Mouse (Mus musculus): ENCODE measurements around the gene Fndc3b. TPM values are rescaled to one million over a fixed set of nuclear protein-coding genes. Genes with fewer than 3 reads are reported as not detected.

Gene Fndc3b
- polyA plus RNA-seq, 1 experiment from 2014 or later, result 13.3 TPM

DNA sequence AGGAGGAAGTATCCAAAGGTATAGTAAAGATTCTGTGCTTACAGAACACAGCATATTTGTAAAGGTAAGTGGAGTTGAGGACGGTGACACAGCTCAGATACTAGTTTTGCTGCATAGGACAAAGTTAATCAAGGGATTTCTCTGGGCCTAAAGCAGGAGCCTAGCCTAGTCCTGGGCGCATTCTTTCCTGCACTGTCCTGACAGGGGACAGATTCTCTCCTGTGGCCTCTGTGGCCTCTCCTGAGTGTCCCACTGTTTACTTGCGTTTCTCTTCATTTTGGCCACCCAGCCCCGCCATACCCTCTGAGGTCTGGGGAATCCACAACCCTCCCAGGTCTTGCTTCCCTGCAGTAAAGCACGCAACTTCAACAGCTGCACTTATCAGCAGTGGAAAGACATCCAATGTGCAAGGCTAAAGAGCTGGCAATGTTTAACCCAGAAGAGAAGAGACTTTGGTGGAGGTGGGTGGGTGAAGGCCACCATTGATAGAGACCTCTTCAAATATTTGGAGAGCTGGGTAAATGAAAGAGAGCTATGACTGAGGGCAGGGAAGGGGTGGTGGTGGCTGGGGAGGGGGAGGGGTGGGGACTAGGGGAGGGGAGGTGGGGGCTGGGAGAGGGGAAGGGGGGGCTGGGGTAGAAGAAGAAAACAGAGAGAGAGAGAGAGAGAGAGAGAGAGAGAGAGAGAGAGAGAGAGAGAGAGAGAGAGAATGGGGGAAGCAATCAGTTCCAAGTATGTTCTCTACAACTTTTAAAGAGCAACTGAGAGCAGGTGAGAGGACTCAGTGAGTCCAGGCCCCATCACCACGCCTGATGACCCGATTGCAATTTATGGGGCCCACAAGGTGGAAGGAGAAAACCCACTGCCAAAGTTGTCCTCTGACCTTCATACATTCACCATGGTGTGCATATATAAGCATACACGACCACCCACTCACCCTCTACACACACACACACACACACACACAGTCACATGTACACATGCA lies 18.0 kb upstream of the Fndc3b start:
- no peak overlapping the region for H3K9ac ChIP-seq (ENCODE audit: low read depth, low read length)
- no peak overlapping the region; the same call in 1 of the 2 replicates for H3K27ac ChIP-seq (ENCODE audit: low read depth, low read length)
- no peak overlapping the region; the same call in 1 of the 2 replicates for H3K4me2 ChIP-seq (replicated peaks; ENCODE audit: low read depth)
- no peak for TF ChIP-seq CTCF (IDR thresholded peaks at IDR 0.05; ENCODE audit: low read depth)
- no peak for ATAC-seq
- no peak overlapping the region for H3K4me3 ChIP-seq (ENCODE audit: low read depth, low read length)
- H3K4me1 ChIP-seq (replicated peaks; ENCODE audit: control insufficient read depth, insufficient read depth, low read length), result 0 out of 2 replicates have a peak, but pooled peaks cover 6% of the 10 kb centered on the region
- 39% methylated on average over 8 of the region's 8 CpGs for WGBS
- no peaks in the 10 kb centered on the region for H3K9me3 ChIP-seq (ENCODE audit: control insufficient read depth)
- no peaks in the 10 kb centered on the region for H3K36me3 ChIP-seq (ENCODE audit: control insufficient read depth, insufficient read depth)
- no peaks in the 10 kb centered on the region for H3K27me3 ChIP-seq (replicated peaks; ENCODE audit: control insufficient read depth, insufficient read depth, low read length)

DNA sequence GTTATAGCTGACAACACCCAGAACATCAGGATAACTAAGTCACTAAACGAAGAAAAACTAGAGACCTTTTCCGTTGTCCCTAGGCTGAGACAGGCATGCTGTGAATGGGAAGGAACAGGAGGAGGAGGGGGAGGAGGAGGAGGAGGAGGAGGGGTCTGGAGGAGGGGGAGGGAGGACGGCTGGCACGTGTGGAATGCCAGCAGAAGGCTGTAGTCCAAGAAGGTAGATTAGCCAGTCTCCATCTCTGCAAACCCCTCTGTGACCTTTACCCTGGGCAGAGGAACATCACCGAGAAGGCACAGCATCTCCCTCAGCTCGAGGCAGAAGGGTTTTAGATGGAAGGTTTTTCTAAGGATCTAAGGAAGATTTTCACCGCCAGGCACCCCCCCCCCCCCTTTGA lies 17.1 kb upstream of the Fndc3b start:
- no peak for TF ChIP-seq CTCF (IDR thresholded peaks at IDR 0.05; ENCODE audit: low read depth)
- H3K4me1 ChIP-seq (replicated peaks; ENCODE audit: control insufficient read depth, insufficient read depth, low read length), result 0 out of 2 replicates have a peak, but pooled peaks cover 6% of the 10 kb centered on the region
- H3K4me2 ChIP-seq (replicated peaks; ENCODE audit: low read depth), result no peak overlapping the region
- H3K36me3 ChIP-seq (ENCODE audit: control insufficient read depth, insufficient read depth), result no peaks in the 10 kb centered on the region
- no peak overlapping the region for H3K9ac ChIP-seq (ENCODE audit: low read depth, low read length)
- ATAC-seq, result no peak
- H3K9me3 ChIP-seq (ENCODE audit: control insufficient read depth), result no peaks in the 10 kb centered on the region
- H3K4me3 ChIP-seq (ENCODE audit: low read depth, low read length), result no peak overlapping the region
- no peaks in the 10 kb centered on the region for H3K27me3 ChIP-seq (replicated peaks; ENCODE audit: control insufficient read depth, insufficient read depth, low read length)
- 19% methylated on average over 7 of the region's 7 CpGs for WGBS
- H3K27ac ChIP-seq (ENCODE audit: low read depth, low read length), result no peak overlapping the region

GRCm38 (mm10) chr3:27725752-27726151 lies 14.6 kb upstream of the Fndc3b start:
- Histone ChIP-seq H3K4me3 (ENCODE audit: low read depth, low read length) (no peak overlapping the region), H3K9ac (ENCODE audit: low read depth, low read length) (no peak overlapping the region), H3K4me2 (replicated peaks; ENCODE audit: low read depth) (no peak overlapping the region), H3K27me3 (replicated peaks; ENCODE audit: control insufficient read depth, insufficient read depth, low read length) (no peaks in the 10 kb centered on the region), H3K36me3 (ENCODE audit: control insufficient read depth, insufficient read depth) (no peaks in the 10 kb centered on the region), H3K27ac (ENCODE audit: low read depth, low read length) (no peak overlapping the region), H3K9me3 (ENCODE audit: control insufficient read depth) (no peaks in the 10 kb centered on the region), H3K4me1 (replicated peaks; ENCODE audit: control insufficient read depth, insufficient read depth, low read length) (0 out of 2 replicates have a peak, but pooled peaks cover 6% of the 10 kb centered on the region)
- 67% methylated on average over 6 of the region's 6 CpGs for WGBS
- ATAC-seq, result no peak
- TF ChIP-seq CTCF (IDR thresholded peaks at IDR 0.05; ENCODE audit: low read depth), result no peak

- H3K9ac ChIP-seq (ENCODE audit: low read depth, low read length), result no peak overlapping the region
- TF ChIP-seq CTCF (IDR thresholded peaks at IDR 0.05; ENCODE audit: low read depth), result no peak
- peak overlapping the region; percentile 42; the same call in 1 of the 2 replicates for H3K4me2 ChIP-seq (replicated peaks; ENCODE audit: low read depth)
- no peaks in the 10 kb centered on the region for H3K27me3 ChIP-seq (replicated peaks; ENCODE audit: control insufficient read depth, insufficient read depth, low read length)
- 0 out of 2 replicates have a peak, but pooled peaks cover 6% of the 10 kb centered on the region for H3K4me1 ChIP-seq (replicated peaks; ENCODE audit: control insufficient read depth, insufficient read depth, low read length)
- H3K9me3 ChIP-seq (ENCODE audit: control insufficient read depth), result no peaks in the 10 kb centered on the region
- WGBS, result 12% methylated on average over 8 of the region's 8 CpGs
- no peaks in the 10 kb centered on the region for H3K36me3 ChIP-seq (ENCODE audit: control insufficient read depth, insufficient read depth)
- H3K4me3 ChIP-seq (ENCODE audit: low read depth, low read length), result no peak overlapping the region
- peak; percentile 22; the same call in 1 of the 2 replicates for ATAC-seq
- no peak overlapping the region for H3K27ac ChIP-seq (ENCODE audit: low read depth, low read length)
These were observed 13.1 kb upstream of the Fndc3b start for GRCm38 (mm10) chr3:27724208-27724607.

DNA sequence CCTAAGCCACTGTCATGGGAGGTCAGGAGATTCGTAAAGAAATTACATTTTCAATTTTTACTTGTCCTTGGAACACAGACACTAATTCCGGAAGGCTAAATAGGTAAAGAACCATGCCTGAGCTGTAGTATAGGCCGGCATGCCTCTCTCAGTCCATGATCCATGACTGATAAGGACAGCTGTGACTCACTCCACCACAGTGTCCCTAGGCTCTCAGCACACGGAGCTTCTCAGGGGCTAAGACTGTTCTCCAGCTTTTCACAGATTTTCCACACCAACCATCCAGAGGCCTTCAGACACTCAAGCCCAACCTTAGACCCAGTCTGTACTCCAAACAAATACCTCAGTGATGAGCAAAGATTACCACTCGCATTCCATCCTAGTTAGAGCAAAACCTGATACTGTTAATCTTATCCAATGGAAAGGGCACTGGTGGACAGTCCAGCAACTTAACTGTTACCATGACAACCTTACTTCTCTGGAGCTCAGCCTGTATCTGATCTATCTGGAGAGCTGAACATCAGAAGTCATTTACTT lies 7.8 kb upstream of the Fndc3b start:
- no peak overlapping the region for H3K27ac ChIP-seq (ENCODE audit: low read depth, low read length)
- H3K9ac ChIP-seq (ENCODE audit: low read depth, low read length), result no peak overlapping the region
- no peak overlapping the region for H3K4me2 ChIP-seq (replicated peaks; ENCODE audit: low read depth)
- 60% methylated on average over 5 of the region's 5 CpGs for WGBS
- no peak for TF ChIP-seq CTCF (IDR thresholded peaks at IDR 0.05; ENCODE audit: low read depth)
- H3K36me3 ChIP-seq (ENCODE audit: control insufficient read depth, insufficient read depth), result no peaks in the 10 kb centered on the region
- H3K4me3 ChIP-seq (ENCODE audit: low read depth, low read length), result no peak overlapping the region
- H3K4me1 ChIP-seq (replicated peaks; ENCODE audit: control insufficient read depth, insufficient read depth, low read length), result no peaks in the 10 kb centered on the region
- ATAC-seq, result no peak
- no peaks in the 10 kb centered on the region for H3K9me3 ChIP-seq (ENCODE audit: control insufficient read depth)
- H3K27me3 ChIP-seq (replicated peaks; ENCODE audit: control insufficient read depth, insufficient read depth, low read length), result no peaks in the 10 kb centered on the region

- Histone ChIP-seq H3K4me2 (replicated peaks; ENCODE audit: low read depth) (no peak overlapping the region), H3K27ac (ENCODE audit: low read depth, low read length) (no peak overlapping the region), H3K9ac (ENCODE audit: low read depth, low read length) (no peak overlapping the region), H3K9me3 (ENCODE audit: control insufficient read depth) (no peaks in the 10 kb centered on the region), H3K4me1 (replicated peaks; ENCODE audit: control insufficient read depth, insufficient read depth, low read length) (no peaks in the 10 kb centered on the region), H3K27me3 (replicated peaks; ENCODE audit: control insufficient read depth, insufficient read depth, low read length) (no peaks in the 10 kb centered on the region), H3K36me3 (ENCODE audit: control insufficient read depth, insufficient read depth) (no peaks in the 10 kb centered on the region), H3K4me3 (ENCODE audit: low read depth, low read length) (no peak overlapping the region)
- 68% methylated on average over 4 of the region's 4 CpGs for WGBS
- no peak for ATAC-seq
- TF ChIP-seq CTCF (IDR thresholded peaks at IDR 0.05; ENCODE audit: low read depth), result no peak
These were observed 2.9 kb upstream of the Fndc3b start for GRCm38 (mm10) chr3:27713971-27714370.
